Mouse (Mus musculus): ENCODE data around the gene Ldlrad1.

Gene Ldlrad1

GRCm38 (mm10) chr4:107211465-107211864 is 2.5 kb downstream of the Ldlrad1 start:
- DNase-seq (ENCODE audit: low spot score in 2 of 2), result no peak

GRCm38 (mm10) chr4:107211936-107212335 is 3.0 kb downstream of the Ldlrad1 start:
- no peak for DNase-seq (ENCODE audit: low spot score in 2 of 2)

- no peak for DNase-seq (ENCODE audit: low spot score in 2 of 2)
Observed at GRCm38 (mm10) chr4:107213279-107214011, 4.5 kb downstream of the Ldlrad1 start.

- no peak for DNase-seq (ENCODE audit: low spot score in 2 of 2)
Observed at GRCm38 (mm10) chr4:107217574-107217973, 8.6 kb downstream of the Ldlrad1 start.

- DNase-seq (ENCODE audit: low spot score in 2 of 2), result no peak
Observed at GRCm38 (mm10) chr4:107221524-107221923, 12.5 kb downstream of the Ldlrad1 start.

GRCm38 (mm10) chr4:107223225-107224204 is 14.5 kb downstream of the Ldlrad1 start:
- peak; percentile 47 to 58 for DNase-seq (ENCODE audit: low spot score in 2 of 2)

- DNase-seq (ENCODE audit: low spot score in 2 of 2), result no peak
Observed at GRCm38 (mm10) chr4:107226313-107226712, 17.3 kb downstream of the Ldlrad1 start.

GRCm38 (mm10) chr4:107232219-107232618 is 23.2 kb downstream of the Ldlrad1 start:
- no peak for DNase-seq (ENCODE audit: low spot score in 2 of 2)

- no peak for DNase-seq (ENCODE audit: low spot score in 2 of 2)
Observed at GRCm38 (mm10) chr4:107238253-107238652, 29.3 kb downstream of the Ldlrad1 start.

GRCm38 (mm10) chr4:107240196-107240595 is 31.2 kb downstream of the Ldlrad1 start:
- no peak for DNase-seq (ENCODE audit: low spot score in 2 of 2)

GRCm38 (mm10) chr4:107243365-107244333 is 34.7 kb downstream of the Ldlrad1 start:
- no peak for DNase-seq (ENCODE audit: low spot score in 2 of 2)

GRCm38 (mm10) chr4:107245368-107245767 is 36.4 kb downstream of the Ldlrad1 start:
- no peak for DNase-seq (ENCODE audit: low spot score in 2 of 2)

- no peak for DNase-seq (ENCODE audit: low spot score in 2 of 2)
Observed at GRCm38 (mm10) chr4:107246040-107246439, 37.1 kb downstream of the Ldlrad1 start.

- DNase-seq (ENCODE audit: low spot score in 2 of 2), result peak in 1 of 2 experiments; percentile 4
Observed at GRCm38 (mm10) chr4:107247110-107247509, 38.1 kb downstream of the Ldlrad1 start.

- no peak for DNase-seq (ENCODE audit: low spot score in 2 of 2)
Observed at GRCm38 (mm10) chr4:107248061-107248460, 39.1 kb downstream of the Ldlrad1 start.

- no peak for DNase-seq (ENCODE audit: low spot score in 2 of 2)
Observed at GRCm38 (mm10) chr4:107249471-107249870, 40.5 kb downstream of the Ldlrad1 start.

GRCm38 (mm10) chr4:107250494-107250893 is 41.5 kb downstream of the Ldlrad1 start:
- DNase-seq (ENCODE audit: low spot score in 2 of 2), result peak in 1 of 2 experiments; percentile 11

GRCm38 (mm10) chr4:107252522-107252921 is 43.5 kb downstream of the Ldlrad1 start:
- DNase-seq (ENCODE audit: low spot score in 2 of 2), result no peak

- peak; percentile 91 to 93 for DNase-seq (ENCODE audit: low spot score in 2 of 2)
Observed at GRCm38 (mm10) chr4:107253125-107254091, 44.4 kb downstream of the Ldlrad1 start, which contains the start of the genes Lrrc42 and Hspb11. TSS of gene Lrrc42 (minus strand) at chr4:107253532. TSS of gene Hspb11 (plus strand) at chr4:107253593.

- no peak for DNase-seq (ENCODE audit: low spot score in 2 of 2)
Observed at GRCm38 (mm10) chr4:107254414-107254813, 45.4 kb downstream of the Ldlrad1 start.
